Mouse (Mus musculus) forebrain, embryonic 11.5 days (tissue): ENCODE measurements around the gene Hnf4a. TPM values are rescaled to one million over a fixed set of nuclear protein-coding genes. Genes with fewer than 3 reads are reported as not detected.

ENCODE experiments used
- ATAC-seq: fragments of 200-750 bp; cut with Nextera tagmentation; replicated peaks from 2 replicates; pipeline ENCODE4 v1.8.0; 2017; ENCODE audit warnings: moderate TSS enrichment; ENCODE audit not compliant: low FRiP score
- DNase-seq: peaks from one replicate; pipeline ENCODE4 v3.0.0-alpha.2; 2017; ENCODE audit warnings: low spot score
- H3K27ac ChIP-seq: fragments of 300-500 bp; sonication (generic); 2 replicates; pipeline ENCODE4 v1.5.1; 2014; ENCODE audit warnings: low read depth, low read length
- H3K27me3 ChIP-seq: fragments of 300-500 bp; sonication (generic); 2 replicates; pipeline ENCODE4 v1.6.1; 2014; ENCODE audit warnings: mild to moderate bottlenecking, low read length, mixed read lengths; ENCODE audit not compliant: control insufficient read depth, insufficient read depth
- H3K36me3 ChIP-seq: fragments of 300-500 bp; sonication (generic); 2 replicates; pipeline ENCODE4 v1.6.1; 2014; ENCODE audit warnings: mild to moderate bottlenecking, low read length, moderate library complexity, mixed read lengths; ENCODE audit not compliant: control insufficient read depth, insufficient read depth
- H3K4me1 ChIP-seq: fragments of 300-500 bp; sonication (generic); replicated peaks from 2 replicates; pipeline ENCODE4 v1.6.1; 2014; ENCODE audit warnings: low read length, mixed read lengths; ENCODE audit not compliant: control insufficient read depth, insufficient read depth
- H3K4me2 ChIP-seq: fragments of 300-500 bp; sonication (generic); 2 replicates; pipeline ENCODE4 v1.6.1; 2014; ENCODE audit warnings: low read depth, mild to moderate bottlenecking, low read length, moderate library complexity, mixed read lengths; ENCODE audit not compliant: severe bottlenecking
- H3K4me3 ChIP-seq: fragments of 300-500 bp; sonication (generic); 2 replicates; pipeline ENCODE4 v1.5.1; 2014; ENCODE audit warnings: low read depth, low read length
- H3K9ac ChIP-seq: fragments of 300-500 bp; sonication (generic); 2 replicates; pipeline ENCODE4 v1.6.1; 2014; ENCODE audit warnings: low read length
- H3K9me3 ChIP-seq: fragments of 300-500 bp; sonication (generic); 2 replicates; pipeline ENCODE4 v1.6.1; 2016; ENCODE audit warnings: low read length, mixed read lengths; ENCODE audit not compliant: control insufficient read depth
- WGBS: fragments of 180-500 bp; shearing (Covaris S2); extraction: QIAGEN DNeasy Blood & Tissue Kit; methylation state at CpG from one replicate; pipeline ENCODE4 v1.1.7; 2014; 5-methylcytosine and 5-hydroxymethylcytosine counted together
- polyA plus RNA-seq: library from polyadenylated mRNA; unstranded; fragments of >200 nt; fragmentation: Nextera tagmentation; extraction: Ambion mirVana; gene quantifications from 2 replicates; pipeline ENCODE4 v1.2.1, GENCODE M21; 2014

Gene Hnf4a
- polyA plus RNA-seq, 1 experiment from 2014 or later: not detected

DNA sequence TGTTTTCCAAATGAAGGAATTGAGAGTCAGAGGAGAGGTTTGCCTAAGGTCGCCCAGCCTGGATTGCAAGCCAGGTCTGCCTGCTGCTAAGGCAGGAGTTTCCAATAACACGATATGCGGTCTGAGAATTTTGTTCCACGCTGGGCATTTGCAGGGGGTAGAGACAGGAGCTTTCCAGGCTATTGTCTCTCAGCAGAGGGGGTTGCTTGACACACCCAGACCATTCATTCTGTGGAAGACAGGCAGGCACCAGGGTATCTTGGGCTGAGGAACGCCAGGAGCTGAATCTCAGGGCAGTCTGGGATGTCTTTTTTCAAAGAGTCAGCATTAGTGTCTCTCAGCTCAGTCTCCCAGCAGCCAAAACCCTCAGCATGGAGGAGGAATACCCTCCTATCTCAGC lies 13.6 kb upstream of the Hnf4a start:
- Histone ChIP-seq H3K27me3 (no peaks in the 10 kb centered on the region), H3K4me2 (no peak overlapping the region), H3K27ac (no peak overlapping the region)

DNA sequence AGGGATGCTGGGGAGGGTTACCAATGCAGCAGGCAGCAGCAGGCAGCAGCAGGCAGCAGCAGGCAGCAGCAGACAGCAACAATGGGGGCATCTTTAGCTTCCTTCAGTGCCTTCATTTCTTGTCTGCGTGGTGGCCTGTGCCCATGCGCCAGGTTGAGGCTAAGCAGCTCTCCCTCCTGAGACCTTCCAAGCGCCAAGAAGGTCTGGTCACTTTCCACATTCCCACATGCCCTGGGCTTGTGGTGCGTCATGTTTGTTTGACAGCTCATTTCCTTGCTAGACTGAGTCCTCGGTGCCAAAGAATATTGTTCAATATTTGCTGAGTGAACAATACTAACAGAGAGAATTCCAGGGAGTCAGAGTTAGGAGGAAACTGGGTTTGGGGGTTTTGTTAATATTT lies 12.6 kb upstream of the Hnf4a start:
- Histone ChIP-seq H3K27me3 (no peaks in the 10 kb centered on the region), H3K27ac (no peak overlapping the region), H3K9ac (no peak overlapping the region), H3K4me3 (no peak overlapping the region), H3K4me1 (peaks cover 2% of the 10 kb centered on the region; the same call in 1 of the 2 replicates), H3K9me3 (no peaks in the 10 kb centered on the region), H3K36me3 (no peaks in the 10 kb centered on the region), H3K4me2 (no peak overlapping the region)
- ATAC-seq (no peak), DNase-seq (no peak)
- WGBS: 67% methylated on average over 5 of the region's 5 CpGs

More for the DNA sequence above, 13.6 kb upstream of the Hnf4a start:
- Histone ChIP-seq H3K4me3 (no peak overlapping the region), H3K4me1 (peaks cover 2% of the 10 kb centered on the region; the same call in 1 of the 2 replicates), H3K36me3 (no peaks in the 10 kb centered on the region), H3K9ac (peak overlapping the region; percentile 12; the same call in 1 of the 2 replicates), H3K9me3 (no peaks in the 10 kb centered on the region)
- WGBS: 13% methylated on average over 5 of the region's 5 CpGs
- no peak for DNase-seq
- no peak for ATAC-seq

DNA sequence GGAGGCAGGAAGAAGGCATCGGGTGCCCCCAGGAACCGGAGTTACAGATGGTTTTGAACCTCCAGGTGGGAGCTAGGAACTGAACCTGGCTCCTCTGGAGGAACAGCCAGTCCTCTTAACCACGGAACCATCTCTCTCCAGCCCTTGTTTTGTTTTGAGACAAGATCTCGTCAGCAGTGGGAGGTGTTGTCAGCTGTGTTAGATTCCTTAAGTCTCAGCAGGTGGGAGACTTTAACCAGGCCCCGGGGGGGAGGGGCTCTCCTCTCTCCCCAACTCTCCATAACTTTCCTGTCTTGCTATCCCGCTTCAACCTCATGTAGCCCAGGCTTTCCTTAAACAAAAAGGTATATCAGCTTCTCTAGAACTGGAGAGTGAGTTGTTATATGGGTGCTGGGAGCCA lies 12.2 kb upstream of the Hnf4a start:
- Histone ChIP-seq H3K9ac (no peak overlapping the region), H3K36me3 (no peaks in the 10 kb centered on the region), H3K27ac (no peak overlapping the region), H3K9me3 (no peaks in the 10 kb centered on the region), H3K4me2 (no peak overlapping the region), H3K27me3 (no peaks in the 10 kb centered on the region), H3K4me3 (no peak overlapping the region), H3K4me1 (peaks cover 2% of the 10 kb centered on the region; the same call in 1 of the 2 replicates)
- 46% methylated on average over 6 of the region's 6 CpGs for WGBS
- DNase-seq (no peak), ATAC-seq (no peak)

DNA sequence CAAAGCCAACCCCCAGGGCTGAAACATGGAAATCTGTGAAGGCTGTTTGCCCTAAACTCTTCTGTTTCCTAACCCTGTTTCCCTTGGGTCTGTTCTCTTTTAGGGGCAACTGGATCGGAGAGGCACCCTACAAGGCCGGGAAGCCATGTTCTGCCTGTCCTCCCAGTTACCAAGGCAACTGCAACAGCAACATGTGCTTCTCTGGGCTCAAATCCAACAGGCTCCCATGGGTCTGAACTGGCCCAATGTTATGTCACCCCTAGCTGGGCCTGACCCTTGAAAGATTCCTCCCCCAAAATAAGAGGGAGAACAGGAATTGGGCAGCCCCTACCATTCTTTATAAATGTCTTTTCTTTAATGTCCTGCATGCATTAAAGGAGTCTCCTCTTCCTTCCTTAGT lies 4.4 kb upstream of the Hnf4a start:
- 85% methylated on average over 2 of the region's 2 CpGs for WGBS
- no peaks in the 10 kb centered on the region for H3K9me3 ChIP-seq
- H3K4me1 ChIP-seq: no peaks in the 10 kb centered on the region
- no peak overlapping the region for H3K9ac ChIP-seq
- H3K4me2 ChIP-seq: no peak overlapping the region
- DNase-seq (no peak), ATAC-seq (no peak)
- H3K27me3 ChIP-seq: no peaks in the 10 kb centered on the region
- no peak overlapping the region for H3K27ac ChIP-seq
- no peaks in the 10 kb centered on the region for H3K36me3 ChIP-seq
- no peak overlapping the region for H3K4me3 ChIP-seq

DNA sequence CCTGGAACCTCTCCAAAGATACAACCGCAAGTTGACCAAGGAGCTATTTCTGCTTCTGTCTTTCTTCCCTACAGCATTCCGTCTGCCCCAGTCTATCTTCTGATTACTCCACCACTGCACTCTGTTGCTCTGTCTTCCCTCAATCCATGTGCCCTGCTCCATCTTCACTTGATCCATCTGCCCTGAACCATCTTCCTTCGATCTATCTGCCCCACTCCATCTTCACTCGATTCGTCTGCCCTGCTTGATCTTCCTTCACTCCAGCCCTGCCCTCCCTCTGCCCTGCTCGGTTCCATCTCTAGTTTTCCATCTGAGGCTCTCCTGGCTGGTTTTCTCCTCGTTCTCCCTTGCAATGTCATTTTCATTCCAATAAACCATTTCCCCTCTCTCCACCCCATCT lies 3.4 kb upstream of the Hnf4a start:
- H3K27ac ChIP-seq: no peak overlapping the region
- no peak for DNase-seq
- H3K4me3 ChIP-seq: no peak overlapping the region
- ATAC-seq: no peak
- no peaks in the 10 kb centered on the region for H3K36me3 ChIP-seq
- no peak overlapping the region for H3K4me2 ChIP-seq
- no peak overlapping the region for H3K9ac ChIP-seq
- no peaks in the 10 kb centered on the region for H3K27me3 ChIP-seq
- no peaks in the 10 kb centered on the region for H3K4me1 ChIP-seq
- 85% methylated on average over 7 of the region's 7 CpGs for WGBS
- no peaks in the 10 kb centered on the region for H3K9me3 ChIP-seq

DNA sequence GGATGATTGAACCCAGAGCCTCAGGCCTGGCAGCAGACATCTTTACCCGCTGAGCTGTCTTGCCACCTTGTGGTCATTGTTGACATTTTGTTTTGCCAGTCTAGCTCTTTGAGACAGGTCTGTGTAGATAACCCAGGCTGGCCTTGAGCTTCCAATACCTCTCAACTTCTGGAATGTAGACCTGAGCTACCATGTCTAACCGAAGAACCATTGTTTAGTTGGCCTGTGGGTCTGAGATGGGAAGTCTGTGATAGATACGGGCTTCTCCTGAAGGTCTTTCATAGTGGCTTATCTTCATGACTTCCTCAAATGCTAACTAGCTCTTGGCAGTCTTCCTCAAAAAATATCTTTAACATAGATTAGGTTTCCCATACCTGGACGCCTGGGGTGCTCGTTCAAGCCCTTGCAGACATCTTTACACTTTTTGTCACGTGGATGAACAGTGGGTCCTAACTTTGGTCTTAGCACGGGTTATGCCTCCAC lies 19.2 kb downstream of the Hnf4a start:
- no peak for ATAC-seq

DNA sequence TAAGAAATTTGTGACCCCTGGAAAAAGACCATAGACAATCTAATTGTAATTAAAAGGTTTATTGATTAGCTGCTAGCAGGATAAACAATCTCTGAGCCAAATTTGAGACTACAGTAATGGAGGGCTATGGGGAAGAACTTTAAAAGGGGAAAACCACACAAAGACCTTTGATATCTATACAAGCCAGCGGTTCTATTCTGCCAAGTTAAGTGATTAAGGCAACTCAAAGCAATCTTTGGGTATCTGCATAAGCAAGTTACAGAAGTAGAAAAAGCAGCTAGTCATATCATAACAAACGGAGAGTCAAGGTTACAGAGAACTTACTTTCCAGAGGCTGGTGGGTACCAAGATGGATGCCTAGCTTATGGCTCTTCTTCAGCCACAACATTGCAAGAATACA lies 20.9 kb downstream of the Hnf4a start:
- no peaks in the 10 kb centered on the region for H3K36me3 ChIP-seq

More for the DNA sequence above, 19.2 kb downstream of the Hnf4a start:
- Histone ChIP-seq H3K27me3 (no peaks in the 10 kb centered on the region), H3K9ac (no peak overlapping the region), H3K27ac (no peak overlapping the region), H3K4me1 (no peaks in the 10 kb centered on the region), H3K4me3 (no peak overlapping the region), H3K36me3 (no peaks in the 10 kb centered on the region), H3K4me2 (no peak overlapping the region), H3K9me3 (no peaks in the 10 kb centered on the region)
- whole genome bisulfite sequencing: 83% methylated on average over 7 of the region's 7 CpGs
- DNase-seq: no peak

DNA sequence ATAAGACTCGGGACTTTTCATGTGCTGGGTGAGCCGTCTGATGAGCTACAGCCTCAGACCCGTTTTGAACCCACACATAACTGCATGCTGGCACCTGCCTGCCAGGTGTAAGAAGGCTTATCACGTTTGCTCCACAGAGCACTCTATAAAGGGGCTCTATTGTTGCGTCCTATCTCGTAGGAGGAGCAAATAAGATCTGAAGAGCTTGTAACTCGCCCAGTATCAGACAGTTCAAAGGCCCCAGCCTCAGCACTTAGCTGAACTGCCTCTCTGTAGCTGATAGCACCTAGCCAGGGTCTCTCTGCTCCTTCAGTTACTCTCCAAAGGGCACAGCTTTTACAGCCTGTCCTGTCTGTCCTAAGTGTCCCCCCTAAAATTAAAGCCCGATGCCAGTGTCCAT lies 23.8 kb downstream of the Hnf4a start:
- Histone ChIP-seq H3K9ac (no peak overlapping the region), H3K4me1 (no peaks in the 10 kb centered on the region), H3K36me3 (no peaks in the 10 kb centered on the region), H3K9me3 (no peaks in the 10 kb centered on the region), H3K27me3 (no peaks in the 10 kb centered on the region), H3K4me3 (no peak overlapping the region), H3K4me2 (no peak overlapping the region), H3K27ac (no peak overlapping the region)
- WGBS: 75% methylated on average over 8 of the region's 8 CpGs
- DNase-seq (no peak), ATAC-seq (no peak)

More for the DNA sequence above, 20.9 kb downstream of the Hnf4a start:
- Histone ChIP-seq H3K9ac (no peak overlapping the region), H3K4me3 (no peak overlapping the region), H3K9me3 (no peaks in the 10 kb centered on the region), H3K4me1 (no peaks in the 10 kb centered on the region), H3K27ac (no peak overlapping the region), H3K4me2 (no peak overlapping the region), H3K27me3 (no peaks in the 10 kb centered on the region)
- 80% methylated on average over 2 of the region's 2 CpGs for WGBS
- DNase-seq (no peak), ATAC-seq (no peak)

DNA sequence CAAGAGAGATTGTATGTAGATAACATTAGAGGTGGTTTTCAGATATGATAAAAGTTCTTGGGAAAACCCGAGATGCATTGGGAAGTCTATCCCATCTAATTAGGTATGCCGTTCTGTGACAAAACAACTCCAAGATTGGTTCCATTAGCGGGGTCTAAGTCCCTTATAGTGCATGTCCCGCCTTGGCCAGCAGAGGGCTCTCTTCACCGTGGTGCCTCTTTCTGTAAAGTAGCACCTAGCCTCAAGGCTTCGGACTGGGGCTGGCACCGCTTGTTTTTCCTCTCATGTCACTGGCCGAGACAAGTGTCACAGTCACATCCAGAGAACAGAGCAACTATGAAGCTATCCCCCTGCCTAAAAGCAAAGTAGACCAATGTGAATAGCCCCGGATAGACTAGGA lies 25.3 kb downstream of the Hnf4a start:
- Histone ChIP-seq H3K36me3 (no peaks in the 10 kb centered on the region), H3K4me2 (no peak overlapping the region), H3K27ac (no peak overlapping the region), H3K4me1 (no peaks in the 10 kb centered on the region), H3K9ac (no peak overlapping the region), H3K27me3 (no peaks in the 10 kb centered on the region), H3K4me3 (no peak overlapping the region), H3K9me3 (no peaks in the 10 kb centered on the region)
- DNase-seq: peak; percentile 85
- ATAC-seq: no peak
- WGBS: 16% methylated on average over 9 of the region's 9 CpGs
